Mouse (Mus musculus) kidney, adult 2 months (tissue): ENCODE data around the gene Tnfaip8l2.

Experiments used
- CTCF ChIP-seq: fragments of 200-500 bp; conservative IDR thresholded peaks from 2 replicates; pipeline ENCODE4 v1.5.1; 2011; ENCODE audit warnings: low read depth, mild to moderate bottlenecking, control low read depth, low read length, moderate library complexity, mixed read lengths; ENCODE audit not compliant: insufficient read depth, insufficient read length
- POLR2A ChIP-seq: fragments of 200-500 bp; IDR thresholded peaks from one replicate; pipeline ENCODE4 v1.6.1; 2011; ENCODE audit warnings: low read depth, low read length, control low read depth

DNA sequence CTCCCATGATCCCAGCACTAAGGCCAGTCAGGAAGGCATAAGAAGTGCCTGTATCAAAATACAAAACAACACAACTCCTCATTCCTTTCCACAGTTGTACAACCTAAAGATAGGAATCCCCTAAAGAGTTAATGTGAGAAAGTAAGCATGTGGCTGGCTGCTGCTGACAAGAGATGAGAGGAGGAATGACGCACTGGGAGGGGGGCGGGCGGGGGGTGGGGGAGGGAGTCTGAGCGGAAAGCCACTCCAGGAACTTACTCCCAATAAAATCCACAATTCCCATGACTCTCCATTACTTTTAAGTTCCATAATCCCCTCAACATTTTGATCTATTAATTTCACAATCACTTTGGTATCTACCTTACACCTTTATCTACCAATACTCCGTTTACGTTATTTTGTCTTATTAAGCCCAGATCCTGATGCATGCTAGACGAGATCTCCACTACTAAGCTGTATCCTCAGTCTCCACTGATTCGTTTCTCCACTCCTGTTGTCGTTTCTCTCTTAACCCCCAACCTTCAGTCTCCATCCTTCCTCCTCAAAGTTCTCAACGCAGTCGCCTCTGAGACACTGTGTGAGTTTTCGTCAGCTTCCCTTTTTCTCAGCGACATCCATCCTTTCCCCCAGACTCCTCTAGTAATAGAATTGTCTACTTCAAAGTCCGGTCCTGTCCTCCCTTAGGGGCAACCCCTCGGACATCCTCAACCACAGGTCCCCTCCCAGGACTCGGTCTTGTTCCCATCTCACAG, 36.4 kb downstream of the Tnfaip8l2 start:
- TF ChIP-seq CTCF, result no peak
- TF ChIP-seq POLR2A, result no peak
